Mouse (Mus musculus) limb, embryonic 15.5 days (tissue): ENCODE measurements at regions not wholly inside any gene's neighbourhood (a gene's known extent, or its start where the extent isn't known, plus 50 kb on each side); places are given as distances from the start of the nearest gene placed in this dataset.

ENCODE experiments used
- ATAC-seq: fragments of 200-750 bp; cut with Nextera tagmentation; 2 replicates; pipeline ENCODE4 v1.8.0; 2017; ENCODE audit warnings: low read depth, moderate TSS enrichment; ENCODE audit not compliant: insufficient number of reproducible peaks, low FRiP score, low TSS enrichment
- H3K27ac ChIP-seq: fragments of 300-500 bp; sonication (generic); 2 replicates; pipeline ENCODE4 v1.5.1; 2015; ENCODE audit warnings: moderate library complexity, mild to moderate bottlenecking, inconsistent platforms
- H3K27me3 ChIP-seq: fragments of 300-500 bp; sonication (generic); 2 replicates; pipeline ENCODE4 v1.6.1; 2015; ENCODE audit warnings: inconsistent platforms
- H3K36me3 ChIP-seq: fragments of 300-500 bp; sonication (generic); 2 replicates; pipeline ENCODE4 v1.6.1; 2015; ENCODE audit warnings: inconsistent platforms
- H3K4me1 ChIP-seq: fragments of 300-500 bp; sonication (generic); 2 replicates; pipeline ENCODE4 v1.6.1; 2015; ENCODE audit warnings: inconsistent platforms
- H3K4me2 ChIP-seq: fragments of 300-500 bp; sonication (generic); 2 replicates; pipeline ENCODE4 v1.6.1; 2015; ENCODE audit warnings: mild to moderate bottlenecking, inconsistent platforms
- H3K4me3 ChIP-seq: fragments of 300-500 bp; sonication (generic); 2 replicates; pipeline ENCODE4 v1.5.1; 2015; ENCODE audit warnings: mild to moderate bottlenecking, inconsistent platforms
- H3K9ac ChIP-seq: fragments of 300-500 bp; sonication (generic); 2 replicates; pipeline ENCODE4 v1.6.1; 2015; ENCODE audit warnings: inconsistent platforms
- H3K9me3 ChIP-seq: fragments of 300-500 bp; sonication (generic); 2 replicates; pipeline ENCODE4 v1.6.1; 2016; ENCODE audit warnings: inconsistent platforms
- WGBS: fragments of 180-500 bp; shearing (Covaris S2); methylation state at CpG from one replicate; pipeline ENCODE4 v1.1.7; 2015; 5-methylcytosine and 5-hydroxymethylcytosine counted together

- no peaks in the 10 kb centered on the region for H3K9me3 ChIP-seq
- no peak overlapping the region for H3K4me3 ChIP-seq
- H3K27me3 ChIP-seq, result no peaks in the 10 kb centered on the region
- no peaks in the 10 kb centered on the region for H3K36me3 ChIP-seq
- H3K27ac ChIP-seq, result no peak overlapping the region
- H3K9ac ChIP-seq, result no peak overlapping the region
- 68% methylated on average over 10 of the region's 10 CpGs for WGBS
- H3K4me1 ChIP-seq, result no peaks in the 10 kb centered on the region
- no peak overlapping the region for H3K4me2 ChIP-seq
- no peak for ATAC-seq
Observed at GRCm38 (mm10) chr7:70870841-70871534, 480.3 kb downstream of the Gm10295 start.

- H3K27me3 ChIP-seq, result no peaks in the 10 kb centered on the region
- H3K27ac ChIP-seq, result no peak overlapping the region
- no peak overlapping the region for H3K9ac ChIP-seq
- WGBS, result 68% methylated on average over 1 of the region's 1 CpGs
- H3K4me2 ChIP-seq, result no peak overlapping the region
- no peaks in the 10 kb centered on the region for H3K9me3 ChIP-seq
- H3K36me3 ChIP-seq, result no peaks in the 10 kb centered on the region
- no peaks in the 10 kb centered on the region for H3K4me1 ChIP-seq
- no peak for ATAC-seq
- no peak overlapping the region for H3K4me3 ChIP-seq
Observed at GRCm38 (mm10) chr7:70869125-70869524, 482.2 kb downstream of the Gm10295 start.

GRCm38 (mm10) chr7:70859957-70860356 is 491.3 kb downstream of the Gm10295 start:
- no peaks in the 10 kb centered on the region for H3K27me3 ChIP-seq
- H3K36me3 ChIP-seq, result no peaks in the 10 kb centered on the region
- H3K9ac ChIP-seq, result no peak overlapping the region
- H3K4me3 ChIP-seq, result no peak overlapping the region
- WGBS, result 54% methylated on average over 4 of the region's 4 CpGs
- H3K27ac ChIP-seq, result no peak overlapping the region
- no peak for ATAC-seq
- no peaks in the 10 kb centered on the region for H3K4me1 ChIP-seq
- H3K4me2 ChIP-seq, result no peak overlapping the region
- no peaks in the 10 kb centered on the region for H3K9me3 ChIP-seq

- Histone ChIP-seq H3K9ac (no peak overlapping the region), H3K36me3 (no peaks in the 10 kb centered on the region), H3K9me3 (no peaks in the 10 kb centered on the region), H3K4me3 (no peak overlapping the region), H3K4me1 (no peaks in the 10 kb centered on the region; the same call in 1 of the 2 replicates), H3K27ac (no peak overlapping the region), H3K27me3 (no peaks in the 10 kb centered on the region), H3K4me2 (no peak overlapping the region)
- no peak for ATAC-seq
- WGBS, result 65% methylated on average over 2 of the region's 2 CpGs
Observed at GRCm38 (mm10) chr7:70850726-70851125, 484.2 kb upstream of the Nr2f2 start.

GRCm38 (mm10) chr7:70848016-70848776 is 481.7 kb upstream of the Nr2f2 start:
- H3K9ac ChIP-seq, result no peak overlapping the region
- no peaks in the 10 kb centered on the region for H3K36me3 ChIP-seq
- H3K9me3 ChIP-seq, result no peaks in the 10 kb centered on the region
- no peak overlapping the region for H3K4me3 ChIP-seq
- no peak overlapping the region for H3K4me2 ChIP-seq
- no peak overlapping the region for H3K27ac ChIP-seq
- H3K4me1 ChIP-seq, result no peaks in the 10 kb centered on the region; the same call in 1 of the 2 replicates
- no peaks in the 10 kb centered on the region for H3K27me3 ChIP-seq
- WGBS, result 72% methylated on average over 4 of the region's 4 CpGs
- ATAC-seq, result no peak

GRCm38 (mm10) chr7:70847450-70847993 is 481.0 kb upstream of the Nr2f2 start:
- WGBS, result 71% methylated on average over 8 of the region's 8 CpGs
- Histone ChIP-seq H3K36me3 (no peaks in the 10 kb centered on the region), H3K4me1 (no peaks in the 10 kb centered on the region; the same call in 1 of the 2 replicates), H3K27ac (no peak overlapping the region), H3K4me2 (no peak overlapping the region), H3K4me3 (no peak overlapping the region), H3K9ac (no peak overlapping the region), H3K27me3 (no peaks in the 10 kb centered on the region), H3K9me3 (no peaks in the 10 kb centered on the region)
- no peak for ATAC-seq

- no peaks in the 10 kb centered on the region for H3K9me3 ChIP-seq
- H3K4me3 ChIP-seq, result no peak overlapping the region
- no peaks in the 10 kb centered on the region for H3K36me3 ChIP-seq
- no peak overlapping the region for H3K4me2 ChIP-seq
- no peak overlapping the region for H3K9ac ChIP-seq
- H3K4me1 ChIP-seq, result no peaks in the 10 kb centered on the region; the same call in 1 of the 2 replicates
- 25% methylated on average over 4 of the region's 4 CpGs for WGBS
- no peaks in the 10 kb centered on the region for H3K27me3 ChIP-seq
- ATAC-seq, result no peak
- no peak overlapping the region for H3K27ac ChIP-seq
Observed at GRCm38 (mm10) chr7:70846076-70846475, 479.5 kb upstream of the Nr2f2 start.

- Histone ChIP-seq H3K9ac (no peak overlapping the region), H3K27me3 (no peaks in the 10 kb centered on the region), H3K4me3 (no peak overlapping the region), H3K27ac (no peak overlapping the region), H3K4me1 (peaks cover under 1% of the 10 kb centered on the region; the same call in 1 of the 2 replicates), H3K36me3 (no peaks in the 10 kb centered on the region), H3K4me2 (no peak overlapping the region), H3K9me3 (no peaks in the 10 kb centered on the region)
- WGBS, result 91% methylated on average over 1 of the region's 1 CpGs
- ATAC-seq, result no peak
Observed at GRCm38 (mm10) chr7:70840142-70840541, 473.6 kb upstream of the Nr2f2 start.

- Histone ChIP-seq H3K36me3 (no peaks in the 10 kb centered on the region), H3K4me2 (no peak overlapping the region), H3K27me3 (no peaks in the 10 kb centered on the region), H3K4me3 (no peak overlapping the region), H3K27ac (no peak overlapping the region), H3K4me1 (peaks cover 6% of the 10 kb centered on the region; the same call in 1 of the 2 replicates), H3K9me3 (no peaks in the 10 kb centered on the region), H3K9ac (no peak overlapping the region)
- no peak for ATAC-seq
- WGBS, result 65% methylated on average over 2 of the region's 2 CpGs
Observed at GRCm38 (mm10) chr7:70839190-70839589, 472.7 kb upstream of the Nr2f2 start.

GRCm38 (mm10) chr7:70834787-70835461 is 468.4 kb upstream of the Nr2f2 start:
- no peaks in the 10 kb centered on the region for H3K9me3 ChIP-seq
- no peak overlapping the region for H3K4me2 ChIP-seq
- peak; percentile 74; the same call in 1 of the 2 replicates for ATAC-seq
- peak overlapping the region; percentile 33; the same call in 1 of the 2 replicates for H3K27ac ChIP-seq
- H3K4me1 ChIP-seq, result peaks cover 6% of the 10 kb centered on the region; the same call in 1 of the 2 replicates
- no peak overlapping the region for H3K4me3 ChIP-seq
- no peaks in the 10 kb centered on the region for H3K27me3 ChIP-seq
- WGBS, result 10% methylated on average over 4 of the region's 4 CpGs
- H3K9ac ChIP-seq, result no peak overlapping the region
- no peaks in the 10 kb centered on the region for H3K36me3 ChIP-seq

GRCm38 (mm10) chr7:70828486-70829195 is 462.1 kb upstream of the Nr2f2 start:
- Histone ChIP-seq H3K9ac (no peak overlapping the region), H3K27me3 (no peaks in the 10 kb centered on the region), H3K4me2 (no peak overlapping the region), H3K4me1 (0 out of 2 replicates have a peak, but pooled peaks cover 2% of the 10 kb centered on the region), H3K9me3 (no peaks in the 10 kb centered on the region), H3K27ac (no peak overlapping the region), H3K36me3 (no peaks in the 10 kb centered on the region), H3K4me3 (no peak overlapping the region)
- 19% methylated on average over 5 of the region's 5 CpGs for WGBS
- ATAC-seq, result no peak
